Mouse (Mus musculus) small intestine, adult 2 months (tissue): Measurements from ENCODE around the gene Stpg2.

Experiments used
- CTCF ChIP-seq: fragments of 200-500 bp; IDR thresholded peaks from 2 replicates; pipeline ENCODE4 v1.5.1; 2012; ENCODE audit warnings: low read depth, mild to moderate bottlenecking, control low read depth, inconsistent platforms, low read length, moderate library complexity, mixed read lengths; ENCODE audit not compliant: insufficient replicate concordance, insufficient read length; ENCODE audit errors: extremely low read depth
- POLR2A ChIP-seq: fragments of 200-500 bp; IDR thresholded peaks from 2 replicates; pipeline ENCODE4 v1.6.1; 2012; ENCODE audit warnings: low read depth, mild to moderate bottlenecking, control low read depth, inconsistent platforms, low read length, moderate library complexity

GRCm38 (mm10) chr3:139297909-139298308, 92.4 kb downstream of the Stpg2 start:
- TF ChIP-seq POLR2A (no peak), CTCF (no peak)
